Mouse (Mus musculus) liver, embryonic 14.5 days (tissue): Measurements from ENCODE around the gene Bnc2. TPM values are rescaled to one million over a fixed set of nuclear protein-coding genes. Genes with fewer than 3 reads are reported as not detected.

Experiments
- ATAC-seq: fragments of 200-750 bp; cut with Nextera tagmentation; 2 replicates; pipeline ENCODE4 v1.8.0; 2017; ENCODE audit warnings: moderate number of reproducible peaks, mild to moderate bottlenecking, moderate library complexity; ENCODE audit not compliant: insufficient read depth
- DNase-seq, 3 experiments: peaks; one replicate each; pipeline ENCODE4 v3.0.0-alpha.2; 2012 to 2013; ENCODE audit warnings: low read depth in 3 of 3, low spot score in 3 of 3
- H3K27ac ChIP-seq: fragments of 300-500 bp; sonication (generic); 2 replicates; pipeline ENCODE4 v1.5.1; 2014; ENCODE audit warnings: moderate library complexity, mild to moderate bottlenecking, control low read depth, inconsistent platforms
- H3K27me3 ChIP-seq: fragments of 300-500 bp; sonication (generic); 2 replicates; pipeline ENCODE4 v1.6.1; 2014; ENCODE audit warnings: mild to moderate bottlenecking, low read length, moderate library complexity; ENCODE audit not compliant: control insufficient read depth, insufficient read depth
- H3K36me3 ChIP-seq: fragments of 300-500 bp; sonication (generic); replicated peaks from 2 replicates; pipeline ENCODE4 v1.6.1; 2014; ENCODE audit warnings: low read depth; ENCODE audit not compliant: control insufficient read depth, insufficient read depth
- H3K4me1 ChIP-seq, 2 experiments: fragments of 200-500 bp in 1 of 2; fragments of 300-500 bp in 1 of 2; sonication (generic) in 1 of 2; replicated peaks; 2 replicates each; pipeline ENCODE4 v1.6.1; 2012 to 2014; ENCODE audit warnings: antibody characterized with exemption in 1 of 2, inconsistent platforms in 1 of 2, low read length in 1 of 2; ENCODE audit not compliant: control insufficient read depth in 2 of 2, insufficient read depth in 2 of 2
- H3K4me2 ChIP-seq: fragments of 300-500 bp; sonication (generic); 2 replicates; pipeline ENCODE4 v1.6.1; 2014; ENCODE audit warnings: low read depth, mild to moderate bottlenecking, control low read depth, moderate library complexity
- H3K4me3 ChIP-seq, 2 experiments: fragments of 200-500 bp in 1 of 2; fragments of 300-500 bp in 1 of 2; sonication (generic) in 1 of 2; 2 replicates each; pipeline ENCODE4 v1.5.1; 2012 to 2014; ENCODE audit warnings: low read depth in 2 of 2, low read length in 2 of 2, mild to moderate bottlenecking in 2 of 2, control low read depth in 1 of 2, inconsistent platforms in 1 of 2, moderate library complexity in 1 of 2; ENCODE audit not compliant: insufficient read depth in 1 of 2
- H3K9ac ChIP-seq: fragments of 300-500 bp; sonication (generic); replicated peaks from 2 replicates; pipeline ENCODE4 v1.6.1; 2014; ENCODE audit warnings: mild to moderate bottlenecking, control low read depth, moderate library complexity
- H3K9me3 ChIP-seq: fragments of 300-500 bp; sonication (generic); 2 replicates; pipeline ENCODE4 v1.6.1; 2016; ENCODE audit warnings: low read length, mixed read lengths; ENCODE audit not compliant: control insufficient read depth
- CTCF ChIP-seq: IDR thresholded peaks from 2 replicates; pipeline ENCODE4 v1.5.1; 2016; ENCODE audit warnings: antibody characterized with exemption, low read depth, control low read depth
- EP300 ChIP-seq: IDR thresholded peaks from 2 replicates; pipeline ENCODE4 v1.6.1; 2016; ENCODE audit warnings: antibody characterized with exemption, low read depth
- WGBS: fragments of 180-500 bp; shearing (Covaris S2); extraction: QIAGEN DNeasy Blood & Tissue Kit; methylation state at CpG from one replicate; pipeline ENCODE4 v1.1.7; 2014; ENCODE audit not compliant: insufficient replicate concordance; 5-methylcytosine and 5-hydroxymethylcytosine counted together
- polyA plus RNA-seq, 2 experiments: library from polyadenylated mRNA; depleted of rRNA in 1 of 2; stranded (reverse) in 1 of 2; unstranded in 1 of 2; fragments of >200 nt; fragmentation: Nextera tagmentation in 1 of 2; extraction: Ambion mirVana in 1 of 2; gene quantifications; 2 replicates each; pipeline versions ENCODE4 v1.2.1 to v1.2.3; 2012 to 2014

The Bnc2 gene
- polyA plus RNA-seq, 2 experiments, result 0.17 to 0.46 TPM

GRCm38 (mm10) chr4:84229189-84229960 is 445.7 kb downstream of the Bnc2 start:
- Histone ChIP-seq H3K4me1 (no peaks in the 10 kb centered on the region), H3K9me3 (no peaks in the 10 kb centered on the region), H3K27me3 (no peaks in the 10 kb centered on the region), H3K36me3 (no peaks in the 10 kb centered on the region), H3K27ac (no peak overlapping the region), H3K9ac (no peak overlapping the region), H3K4me2 (no peak overlapping the region), H3K4me3 (no peak overlapping the region)
- TF ChIP-seq EP300, result no peak
- WGBS, result 47% methylated on average over 10 of the region's 10 CpGs
- no peak for ATAC-seq
- no peak for DNase-seq

GRCm38 (mm10) chr4:84228551-84228950 is 446.5 kb downstream of the Bnc2 start:
- DNase-seq (no peak), ATAC-seq (no peak)
- Histone ChIP-seq H3K27ac (no peak overlapping the region), H3K9ac (no peak overlapping the region), H3K4me3 (no peak overlapping the region), H3K9me3 (no peaks in the 10 kb centered on the region), H3K27me3 (no peaks in the 10 kb centered on the region), H3K36me3 (no peaks in the 10 kb centered on the region), H3K4me1 (no peaks in the 10 kb centered on the region), H3K4me2 (no peak overlapping the region)
- TF ChIP-seq EP300 (no peak), CTCF (no peak)
- 61% methylated on average over 5 of the region's 5 CpGs for WGBS

Other genes with a start within 250 kb of the Bnc2 start
- gene Cntln, start 209.0 kb upstream of the Bnc2 start, polyA plus RNA-seq (2012; rRNA removed), result 1.1 and 1.7 TPM in 2 replicates
- gene Cntln, start 209.0 kb upstream of the Bnc2 start, polyA plus RNA-seq (2014; fragmentation: Nextera tagmentation; extraction: Ambion mirVana), result 1.5 and 1.6 TPM in 2 replicates